Mouse (Mus musculus) small intestine, adult 2 months (tissue): Measurements from ENCODE around the gene Sh3pxd2b.

ENCODE experiments used
- CTCF ChIP-seq: fragments of 200-500 bp; IDR thresholded peaks from 2 replicates; pipeline ENCODE4 v1.5.1; 2012; ENCODE audit warnings: low read depth, mild to moderate bottlenecking, control low read depth, inconsistent platforms, low read length, moderate library complexity, mixed read lengths; ENCODE audit not compliant: insufficient replicate concordance, insufficient read length; ENCODE audit errors: extremely low read depth
- POLR2A ChIP-seq: fragments of 200-500 bp; IDR thresholded peaks from 2 replicates; pipeline ENCODE4 v1.6.1; 2012; ENCODE audit warnings: low read depth, mild to moderate bottlenecking, control low read depth, inconsistent platforms, low read length, moderate library complexity

DNA sequence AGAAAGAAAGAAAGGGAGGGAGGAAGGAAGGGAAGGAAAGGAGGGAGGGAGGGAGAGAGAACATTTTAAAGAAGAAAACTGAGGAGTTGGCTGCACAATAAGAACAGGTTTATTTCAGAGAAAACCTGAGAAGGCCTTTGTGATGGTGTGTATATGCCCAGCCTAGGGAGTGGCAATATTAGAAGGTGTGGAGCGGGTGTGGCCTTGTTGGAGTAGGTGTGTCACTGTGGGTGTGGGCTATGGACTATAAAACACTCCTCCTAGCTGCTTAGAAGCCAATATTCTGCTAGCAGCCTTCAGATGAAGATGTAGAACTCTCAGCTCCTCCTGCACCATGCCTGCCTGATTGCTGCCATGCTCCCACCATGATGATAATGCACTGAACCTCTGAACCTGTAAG, 4.3 kb upstream of the Sh3pxd2b start:
- TF ChIP-seq CTCF (no peak), POLR2A (no peak)
